Mouse (Mus musculus) gastrocnemius, adult 2 months (tissue): ENCODE data around the gene D930048N14Rik. TPM values are rescaled to one million over a fixed set of nuclear protein-coding genes. Genes with fewer than 3 reads are reported as not detected.
"Not testable (repeated sequence)": the region's sequence is repeated elsewhere in the genome, so short reads cannot be mapped to it uniquely, and the experiment has no call there.

ENCODE experiments used
- DNase-seq: peaks from one replicate; pipeline ENCODE4 v3.0.0; 2022
- H3K27ac ChIP-seq: fragments of 200-600 bp; 2 replicates; pipeline ENCODE4 v1.8.1; 2022; ENCODE audit warnings: mild to moderate bottlenecking
- H3K4me3 ChIP-seq: fragments of 200-600 bp; 2 replicates; pipeline ENCODE4 v1.8.1; 2022; ENCODE audit warnings: mild to moderate bottlenecking, moderate library complexity
- CTCF ChIP-seq: fragments of 200-600 bp; IDR thresholded peaks from 2 replicates; pipeline ENCODE4 v1.8.1; 2022; ENCODE audit warnings: antibody characterized with exemption, mild to moderate bottlenecking, moderate library complexity
- intact Hi-C: fragments of 180-260 bp; cut with DNase I; formaldehyde crosslinking; loops from one replicate; pipeline ENCODE4 v1.15.1; 2025
- long read RNA-seq, 2 experiments: library from polyadenylated mRNA; stranded (forward); transcript quantifications; one replicate each; pipeline ENCODE4 v2.0.0; 2021
- total RNA-seq, 2 experiments: library from RNA; stranded (reverse); gene quantifications; 2 replicates each; pipeline ENCODE4 v1.2.3; 2021

Gene D930048N14Rik
- under 1 TPM; 0.20 to 0.31 TPM for total RNA-seq
- long read RNA-seq, experiment 1 = 0 reads
- long read RNA-seq, experiment 2 = 0 reads

DNA sequence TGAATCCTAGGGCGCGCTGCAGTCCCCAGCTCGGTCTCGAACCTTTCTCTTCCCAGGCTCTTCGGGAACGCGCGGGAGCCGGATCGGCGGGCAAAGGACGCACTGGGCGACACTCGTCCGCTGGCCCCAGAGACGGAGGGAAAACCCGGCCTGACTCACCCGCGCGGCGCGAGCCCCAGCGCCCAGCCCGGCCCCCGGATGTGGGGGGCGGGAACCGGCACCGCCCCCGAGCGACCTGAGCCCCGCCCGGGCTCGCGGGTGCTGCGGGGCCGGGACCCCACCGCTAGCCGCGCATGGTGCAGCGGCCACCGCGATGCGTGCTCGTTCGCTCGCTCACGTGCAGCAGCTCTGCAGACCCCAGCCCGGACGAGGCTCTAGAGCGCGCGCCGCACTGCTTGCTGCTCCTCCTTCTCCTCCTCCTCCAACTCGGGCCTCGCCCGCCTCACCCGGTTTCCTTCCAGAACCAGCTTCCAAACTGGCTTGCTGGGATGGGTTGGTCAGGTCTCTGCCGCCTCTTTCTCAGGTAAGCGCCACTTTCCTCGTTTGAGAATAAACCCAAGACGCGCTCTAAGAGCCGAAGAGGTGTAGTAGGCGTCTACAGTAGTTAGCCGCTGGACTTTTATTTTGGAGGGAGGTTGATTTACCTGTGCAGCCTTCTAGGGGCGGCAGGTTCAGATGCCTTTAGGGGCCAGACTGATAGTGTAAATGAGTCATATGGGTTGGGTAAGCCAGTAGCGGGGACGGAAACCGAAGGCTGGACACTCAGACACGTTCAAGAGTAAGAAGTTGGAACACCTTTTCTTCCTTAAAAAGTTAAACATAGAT lies at the start of gene D930048N14Rik, which contains the start of gene N4bp3:
D930048N14Rik (plus strand) TSS at position 264 of the 825 bp plus-strand sequence.
N4bp3 (minus strand) TSS at position 152 of the 825 bp plus-strand sequence.
- peak within 1 kb of the TSS; percentile 73 for H3K4me3 ChIP-seq
- peak within 1 kb of the TSS; percentile 86 for H3K27ac ChIP-seq
- TF ChIP-seq CTCF = no peak
- DNase-seq = peak; percentile 79
- intact Hi-C loops = loop anchor here (5.0 kb wide), 1 partner anchor 34 kb away; the partner anchor contains the start of gene Nhp2

DNA sequence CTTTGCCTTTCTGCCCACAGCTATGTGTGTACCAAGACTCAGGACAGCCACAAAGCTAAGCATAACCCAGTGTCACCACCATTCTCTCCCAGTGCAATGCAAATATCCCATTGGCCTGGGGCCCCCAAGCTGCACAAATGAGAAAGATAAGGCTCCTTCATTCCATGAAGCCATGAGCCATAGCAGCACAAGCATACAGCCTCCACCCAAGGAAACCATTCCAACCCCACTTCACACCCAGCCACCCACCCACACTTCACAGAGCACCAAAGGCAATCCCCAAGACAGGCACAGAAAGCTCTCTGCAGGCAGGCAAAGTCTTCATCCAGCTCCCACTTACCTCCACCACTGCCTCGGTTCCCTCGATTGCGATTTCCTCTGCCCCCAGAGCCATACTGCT lies 48.5 kb upstream of the D930048N14Rik start:
- Histone ChIP-seq H3K4me3 (no peak overlapping the region), H3K27ac (no peak overlapping the region)
- no peak for TF ChIP-seq CTCF
- intact Hi-C loops = no loop called here
- DNase-seq = no peak

DNA sequence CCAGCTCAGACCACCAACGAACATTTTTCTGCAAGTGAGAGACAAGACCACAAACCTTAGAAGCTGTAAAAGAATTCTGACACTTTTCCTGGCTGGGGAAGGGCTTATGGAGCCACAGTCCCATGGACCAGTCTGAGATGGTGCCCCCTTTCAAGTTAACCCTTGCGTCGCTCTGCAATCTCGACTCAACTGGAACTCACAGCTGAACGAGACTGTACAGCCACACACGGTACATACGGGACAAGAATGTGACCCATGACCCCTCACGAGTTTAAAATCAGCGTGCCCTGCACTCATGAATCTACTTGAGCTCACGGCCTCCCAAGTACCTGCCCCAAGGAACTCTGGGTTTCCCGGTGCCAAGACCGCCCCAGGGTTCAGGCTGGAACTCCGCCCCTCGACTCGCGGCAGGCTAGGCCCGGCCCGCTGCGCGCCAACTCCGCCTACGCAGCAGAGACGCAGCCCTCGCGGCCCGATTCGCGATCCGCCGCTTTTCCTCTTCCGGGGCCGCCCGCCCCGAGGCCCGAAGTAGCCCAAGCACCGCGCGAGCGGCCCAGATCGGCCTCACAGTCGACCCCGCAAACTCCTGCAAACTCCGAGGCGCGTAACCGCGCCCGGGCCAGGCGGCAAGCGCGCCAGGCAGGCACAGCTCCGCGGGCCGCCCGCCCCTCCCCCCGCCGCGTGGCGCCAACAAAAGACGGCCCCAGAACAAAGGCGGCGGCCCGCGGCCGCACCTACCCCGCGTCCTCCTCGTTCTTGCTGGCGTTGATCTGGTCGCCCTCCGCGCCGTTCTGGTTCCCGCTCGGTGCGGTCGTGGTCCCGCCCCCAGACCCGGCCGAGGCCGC lies 44.9 kb upstream of the D930048N14Rik start:
- intact Hi-C loops = no loop called here
- Histone ChIP-seq H3K27ac (peak overlapping the region; percentile 98), H3K4me3 (peak overlapping the region; percentile 87)
- DNase-seq = peak; percentile 95
- TF ChIP-seq CTCF = no peak

DNA sequence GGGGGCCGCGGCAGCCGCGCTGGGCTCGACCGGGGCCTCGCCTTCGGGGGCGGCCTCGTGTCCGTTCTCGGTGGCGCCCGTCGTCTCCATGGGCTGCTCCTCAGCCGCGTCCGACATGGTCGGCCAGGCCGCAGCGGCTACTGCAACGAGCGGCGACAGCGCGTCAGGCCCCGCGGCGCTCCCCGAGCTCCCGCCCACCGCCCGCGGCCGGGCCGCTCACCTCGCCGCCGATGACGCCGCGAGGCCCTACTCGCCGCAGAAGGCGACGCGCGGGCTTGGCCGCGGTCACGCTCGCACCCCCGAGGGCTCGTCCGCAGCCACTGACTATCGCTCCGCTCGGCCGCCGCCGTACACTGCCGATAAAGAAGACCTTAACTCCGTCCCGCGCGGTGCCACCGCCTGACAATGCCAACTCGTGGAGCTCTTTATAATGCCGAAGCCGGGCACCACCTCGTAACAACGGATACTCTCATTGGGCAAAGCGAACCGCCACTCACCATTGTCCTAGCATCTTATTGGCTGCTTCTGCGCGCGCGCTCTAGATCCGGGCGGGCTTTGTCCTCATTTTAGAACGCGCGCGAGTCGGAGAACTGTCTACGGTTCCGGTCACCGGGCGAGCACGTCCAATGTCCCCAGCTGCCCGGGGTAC lies 44.2 kb upstream of the D930048N14Rik start, which contains the start of gene Hnrnpab:
Hnrnpab (minus strand) TSS at position 401 of the 649 bp plus-strand sequence.
- intact Hi-C loops = no loop called here
- no peak for TF ChIP-seq CTCF
- Histone ChIP-seq H3K4me3 (peak within 1 kb of the TSS; percentile 87), H3K27ac (peak within 1 kb of the TSS; percentile 98)
- DNase-seq = peak; percentile 98

DNA sequence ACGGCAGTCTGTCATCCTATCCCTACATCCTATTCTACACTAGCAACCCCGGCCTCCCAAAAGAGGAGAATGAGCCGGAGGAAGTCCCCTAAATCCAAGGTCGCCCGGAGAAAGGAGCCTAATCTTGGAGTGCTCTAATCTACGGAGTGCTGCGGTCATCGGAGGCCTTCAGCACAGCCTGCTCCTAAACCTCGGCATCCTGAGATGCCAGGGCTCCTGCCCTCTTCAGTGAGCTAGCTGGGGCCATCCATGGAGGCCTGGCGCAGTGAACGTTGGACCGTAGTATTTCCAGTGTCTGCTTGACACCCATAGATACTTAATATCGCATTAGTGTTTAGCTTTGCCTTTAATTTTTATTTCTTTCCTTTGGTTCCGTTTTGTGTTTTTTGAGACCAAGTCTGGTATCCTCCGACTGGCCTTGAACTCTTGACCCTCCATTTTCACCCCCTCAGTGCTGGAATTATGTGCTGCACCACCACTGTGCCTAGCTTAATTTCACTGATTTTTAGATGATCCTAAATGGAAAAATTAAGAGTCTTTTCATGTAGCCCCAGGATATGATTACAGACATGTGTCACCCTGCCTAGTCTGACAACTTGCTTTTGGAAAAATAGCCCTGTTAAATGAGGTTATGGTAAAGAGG lies 43.5 kb upstream of the D930048N14Rik start:
- intact Hi-C loops = no loop called here
- no peak for DNase-seq
- peak overlapping the region; percentile 98 for H3K27ac ChIP-seq
- no peak for TF ChIP-seq CTCF
- H3K4me3 ChIP-seq = peak overlapping the region; percentile 87

DNA sequence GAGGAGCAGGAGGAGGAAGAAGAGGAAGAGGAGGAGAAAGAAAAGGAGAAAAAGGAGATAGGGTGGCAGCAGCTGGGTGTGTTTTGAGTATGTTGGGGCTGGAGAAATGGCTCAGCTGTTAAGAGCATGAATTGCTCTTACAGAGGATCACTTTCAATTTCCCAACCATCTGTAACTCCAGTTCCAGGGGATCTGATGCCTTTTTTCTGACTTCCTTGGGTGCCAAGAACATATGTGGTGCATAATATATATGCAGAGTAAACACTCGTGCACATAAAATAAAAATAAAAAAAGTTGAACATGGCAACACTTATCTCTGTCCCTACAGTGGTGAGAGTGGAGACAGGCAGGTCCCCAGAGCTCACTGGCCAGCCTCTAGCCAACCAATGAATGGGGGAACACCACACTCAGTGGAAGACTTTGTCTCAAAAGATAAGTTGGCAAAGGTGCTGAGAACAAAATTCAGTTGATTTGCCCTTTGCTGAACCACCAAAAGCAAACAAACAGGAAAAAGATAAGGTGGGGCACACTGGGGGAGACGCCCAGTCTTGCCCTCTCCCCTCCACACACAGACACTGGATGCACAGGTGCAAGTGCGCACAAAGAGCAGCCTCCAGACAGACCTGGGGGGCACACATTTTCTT lies 41.4 kb upstream of the D930048N14Rik start:
- no peak for TF ChIP-seq CTCF
- H3K27ac ChIP-seq = no peak overlapping the region
- no peak overlapping the region for H3K4me3 ChIP-seq
- no peak for DNase-seq
- intact Hi-C loops = no loop called here

DNA sequence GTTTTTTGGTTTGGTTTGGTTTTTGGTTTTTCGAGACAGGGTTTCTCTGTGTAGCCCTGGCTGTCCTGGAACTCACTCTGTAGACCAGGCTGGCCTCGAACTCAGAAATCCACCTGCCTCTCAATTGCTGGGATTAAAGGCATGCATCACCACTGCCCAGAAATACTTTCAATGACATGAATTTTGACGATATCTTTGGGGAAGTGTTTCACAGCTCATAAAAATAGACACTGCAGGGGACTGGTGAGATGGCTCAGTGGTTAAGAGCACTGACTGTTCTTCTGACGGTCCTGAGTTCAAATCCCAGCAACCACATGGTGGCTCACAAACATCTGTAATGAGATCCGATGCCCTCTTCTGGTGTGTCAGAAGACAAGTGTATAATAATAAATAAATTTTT lies 40.8 kb upstream of the D930048N14Rik start:
- H3K4me3 ChIP-seq, DNase-seq, H3K27ac ChIP-seq, intact Hi-C loops: not testable (repeated sequence)

DNA sequence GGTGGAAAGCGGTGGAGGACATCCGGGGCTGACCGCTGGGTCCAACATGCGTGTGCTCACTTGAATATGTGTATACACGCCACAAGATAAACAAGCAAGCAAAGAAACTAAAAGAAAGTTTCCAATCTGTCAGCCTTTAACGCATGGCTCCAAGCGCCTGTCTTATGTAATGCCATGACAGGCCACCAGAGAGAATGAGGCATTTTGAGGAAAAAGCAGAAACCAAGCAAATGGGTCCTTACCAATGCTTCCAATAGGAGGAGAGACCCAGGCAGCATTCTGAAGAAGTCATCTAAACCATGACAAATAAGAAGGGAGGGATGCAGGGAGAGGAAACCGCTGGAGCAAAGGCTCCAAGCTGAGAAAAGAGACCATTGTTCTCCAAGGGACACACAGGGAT lies 36.5 kb upstream of the D930048N14Rik start:
- Histone ChIP-seq H3K4me3 (no peak overlapping the region), H3K27ac (no peak overlapping the region)
- no peak for DNase-seq
- no peak for TF ChIP-seq CTCF
- intact Hi-C loops = no loop called here

DNA sequence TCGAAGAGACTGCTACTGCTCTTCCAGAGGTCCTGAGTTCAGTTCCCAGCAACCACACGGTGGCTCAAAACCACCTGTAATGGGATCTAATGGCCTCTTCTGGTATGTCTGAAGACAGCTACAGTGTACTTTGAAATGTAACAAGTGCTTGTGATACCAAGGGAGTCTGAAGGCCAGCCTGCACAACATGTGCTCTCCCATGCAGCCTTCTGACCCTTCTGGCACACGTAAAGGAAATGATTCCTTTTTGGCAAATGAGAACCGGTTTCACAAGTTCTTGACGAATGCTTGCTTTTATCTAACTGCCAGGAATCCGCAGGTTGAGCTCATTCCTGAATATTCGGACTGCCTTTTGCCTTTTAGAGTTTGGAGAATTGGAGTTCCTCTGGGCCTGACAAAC lies 35.6 kb upstream of the D930048N14Rik start:
- intact Hi-C loops = loop anchor here (5.0 kb wide), 1 partner anchor 37 kb away; the partner anchor contains the start of genes D930048N14Rik and N4bp3
- DNase-seq = no peak
- Histone ChIP-seq H3K4me3 (peak overlapping the region; percentile 69), H3K27ac (peak overlapping the region; percentile 92)
- no peak for TF ChIP-seq CTCF

DNA sequence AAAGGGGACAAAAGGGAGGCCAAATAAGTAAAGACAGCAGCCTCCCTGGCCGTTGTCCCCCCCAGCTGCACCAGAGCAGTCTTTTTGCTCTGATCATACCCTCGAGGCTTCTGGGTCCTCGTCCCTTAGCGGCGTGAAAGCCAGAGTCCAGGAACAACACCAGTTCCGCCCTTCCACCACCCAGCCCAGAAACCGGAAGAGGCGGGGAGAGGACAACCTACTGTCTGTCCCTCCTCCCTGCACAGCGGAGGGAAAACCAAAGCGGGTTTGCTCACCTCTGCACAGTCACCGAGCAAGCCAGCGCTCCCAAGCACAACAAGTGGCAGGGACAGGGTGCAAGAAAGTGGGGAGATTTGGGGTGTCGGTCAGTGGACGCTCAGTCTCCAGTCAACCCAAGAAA lies 35.2 kb upstream of the D930048N14Rik start:
- peak overlapping the region; percentile 69 for H3K4me3 ChIP-seq
- intact Hi-C loops = loop anchor here (5.0 kb wide), 1 partner anchor 37 kb away; the partner anchor contains the start of genes D930048N14Rik and N4bp3
- TF ChIP-seq CTCF = no peak
- peak overlapping the region; percentile 92 for H3K27ac ChIP-seq
- DNase-seq = peak; percentile 82

DNA sequence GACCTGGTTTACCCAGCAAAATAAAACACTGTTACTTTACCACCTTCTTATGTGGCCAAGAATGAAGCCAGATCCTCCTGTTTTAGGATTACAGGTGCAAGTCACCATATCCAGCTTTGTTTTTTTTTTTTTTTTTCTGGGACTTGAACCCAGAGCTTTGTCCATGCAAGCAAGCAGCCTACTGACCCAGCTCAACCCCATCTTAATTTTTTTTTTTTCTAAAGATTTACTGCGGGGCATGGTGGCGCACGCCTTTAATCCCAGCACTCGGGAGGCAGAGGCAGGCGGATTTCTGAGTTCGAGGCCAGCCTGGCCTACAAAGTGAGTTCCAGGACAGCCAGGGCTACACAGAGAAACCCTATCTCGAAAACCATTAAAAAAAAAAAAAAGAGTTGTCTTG lies 34.6 kb upstream of the D930048N14Rik start:
- DNase-seq = not testable (repeated sequence)
- peak overlapping the region; percentile 69 for H3K4me3 ChIP-seq
- H3K27ac ChIP-seq = peak overlapping the region; percentile 92; the same call in 1 of the 2 replicates
- intact Hi-C loops = loop anchor here (5.0 kb wide), 1 partner anchor 36 kb away; the partner anchor contains the start of genes D930048N14Rik and N4bp3
